Mouse (Mus musculus) liver, embryonic 14.5 days (tissue): ENCODE measurements at regions not wholly inside any gene's neighbourhood (a gene's known extent, or its start where the extent isn't known, plus 50 kb on each side); places are given as distances from the start of the nearest gene placed in this dataset.

Source experiments
- CTCF ChIP-seq: IDR thresholded peaks from 2 replicates; pipeline ENCODE4 v1.5.1; 2016; ENCODE audit warnings: antibody characterized with exemption, low read depth, control low read depth
- EP300 ChIP-seq: IDR thresholded peaks from 2 replicates; pipeline ENCODE4 v1.6.1; 2016; ENCODE audit warnings: antibody characterized with exemption, low read depth

GRCm38 (mm10) chr1:122243031-122243430 lies 675.2 kb upstream of the Ddx18 start:
- TF ChIP-seq CTCF: no peak
- TF ChIP-seq EP300: no peak
